Mouse (Mus musculus) neural tube, embryonic 13.5 days (tissue): Measurements from ENCODE around the gene Tenm3. TPM values are rescaled to one million over a fixed set of nuclear protein-coding genes. Genes with fewer than 3 reads are reported as not detected.
A peak's percentile ranks its signal among the peaks of the same experiment; 100 is the strongest.

ENCODE experiments used
- ATAC-seq: fragments of 200-750 bp; cut with Nextera tagmentation; 2 replicates; pipeline ENCODE4 v1.8.0; 2017; ENCODE audit warnings: low read depth, mild to moderate bottlenecking, moderate TSS enrichment, moderate library complexity
- H3K27ac ChIP-seq: fragments of 300-500 bp; sonication (generic); replicated peaks from 2 replicates; pipeline ENCODE4 v1.5.1; 2015; ENCODE audit warnings: moderate library complexity, mild to moderate bottlenecking, inconsistent platforms
- H3K27me3 ChIP-seq: fragments of 300-500 bp; sonication (generic); 2 replicates; pipeline ENCODE4 v1.6.1; 2015; ENCODE audit warnings: mild to moderate bottlenecking, inconsistent platforms
- H3K36me3 ChIP-seq: fragments of 300-500 bp; sonication (generic); 2 replicates; pipeline ENCODE4 v1.6.1; 2015; ENCODE audit warnings: mild to moderate bottlenecking, inconsistent platforms
- H3K4me1 ChIP-seq: fragments of 300-500 bp; sonication (generic); replicated peaks from 2 replicates; pipeline ENCODE4 v1.6.1; 2015; ENCODE audit warnings: inconsistent platforms
- H3K4me2 ChIP-seq: fragments of 300-500 bp; sonication (generic); 2 replicates; pipeline ENCODE4 v1.6.1; 2015; ENCODE audit warnings: inconsistent platforms, mild to moderate bottlenecking, moderate library complexity
- H3K4me3 ChIP-seq: fragments of 300-500 bp; sonication (generic); 2 replicates; pipeline ENCODE4 v1.5.1; 2015; ENCODE audit warnings: mild to moderate bottlenecking, inconsistent platforms
- H3K9ac ChIP-seq: fragments of 300-500 bp; sonication (generic); 2 replicates; pipeline ENCODE4 v1.6.1; 2015; ENCODE audit warnings: moderate library complexity, mild to moderate bottlenecking, inconsistent platforms
- H3K9me3 ChIP-seq: fragments of 300-500 bp; sonication (generic); 2 replicates; pipeline ENCODE4 v1.6.1; 2016; ENCODE audit warnings: inconsistent platforms
- WGBS: fragments of 180-500 bp; shearing (Covaris S2); methylation state at CpG from one replicate; pipeline ENCODE4 v1.1.7; 2015; 5-methylcytosine and 5-hydroxymethylcytosine counted together
- polyA plus RNA-seq: library from polyadenylated mRNA; unstranded; fragments of >200 nt; fragmentation: Nextera tagmentation; extraction: Ambion mirVana; gene quantifications from 2 replicates; pipeline ENCODE4 v1.2.1, GENCODE M21; 2015

Gene Tenm3
- polyA plus RNA-seq, 1 experiment from 2014 or later, result 40.7 TPM

- WGBS, result 36% methylated on average over 6 of the region's 6 CpGs
- no peaks in the 10 kb centered on the region for H3K9me3 ChIP-seq
- no peak overlapping the region for H3K4me3 ChIP-seq
- no peak overlapping the region for H3K9ac ChIP-seq
- H3K4me2 ChIP-seq, result no peak overlapping the region
- H3K27ac ChIP-seq, result no peak overlapping the region
- no peaks in the 10 kb centered on the region for H3K36me3 ChIP-seq
- H3K27me3 ChIP-seq, result no peaks in the 10 kb centered on the region
- H3K4me1 ChIP-seq, result peaks cover 1% of the 10 kb centered on the region; the same call in 1 of the 2 replicates
- no peak for ATAC-seq
Observed at GRCm38 (mm10) chr8:48527418-48527817, 316.3 kb downstream of the Tenm3 start.

GRCm38 (mm10) chr8:48522536-48523123 lies 321.1 kb downstream of the Tenm3 start:
- Histone ChIP-seq H3K4me3 (no peak overlapping the region), H3K27me3 (no peaks in the 10 kb centered on the region), H3K27ac (no peak overlapping the region), H3K9ac (no peak overlapping the region), H3K4me2 (no peak overlapping the region), H3K4me1 (peaks cover 10% of the 10 kb centered on the region; the same call in 1 of the 2 replicates), H3K36me3 (no peaks in the 10 kb centered on the region), H3K9me3 (no peaks in the 10 kb centered on the region)
- 93% methylated on average over 4 of the region's 4 CpGs for WGBS
- ATAC-seq, result peak; percentile 55

- peaks cover 15% of the 10 kb centered on the region for H3K4me1 ChIP-seq
- no peak overlapping the region for H3K9ac ChIP-seq
- H3K27ac ChIP-seq, result no peak overlapping the region
- H3K9me3 ChIP-seq, result no peaks in the 10 kb centered on the region
- H3K27me3 ChIP-seq, result no peaks in the 10 kb centered on the region
- H3K4me2 ChIP-seq, result no peak overlapping the region
- H3K4me3 ChIP-seq, result no peak overlapping the region
- no peaks in the 10 kb centered on the region for H3K36me3 ChIP-seq
- peak; percentile 61; the same call in 1 of the 2 replicates for ATAC-seq
- 61% methylated on average over 8 of the region's 8 CpGs for WGBS
Observed at GRCm38 (mm10) chr8:48522004-48522403, 321.7 kb downstream of the Tenm3 start.

- no peak overlapping the region for H3K9ac ChIP-seq
- H3K4me3 ChIP-seq, result no peak overlapping the region
- H3K4me2 ChIP-seq, result no peak overlapping the region
- no peak overlapping the region for H3K27ac ChIP-seq
- peaks cover 15% of the 10 kb centered on the region for H3K4me1 ChIP-seq
- H3K9me3 ChIP-seq, result no peaks in the 10 kb centered on the region
- no peak for ATAC-seq
- no peaks in the 10 kb centered on the region for H3K36me3 ChIP-seq
- no peaks in the 10 kb centered on the region for H3K27me3 ChIP-seq
Observed at GRCm38 (mm10) chr8:48517431-48517830, 326.3 kb downstream of the Tenm3 start.

GRCm38 (mm10) chr8:48514230-48514629 lies 329.5 kb downstream of the Tenm3 start:
- ATAC-seq, result no peak

GRCm38 (mm10) chr8:48513801-48514200 lies 329.9 kb downstream of the Tenm3 start:
- ATAC-seq, result no peak
- 95% methylated on average over 7 of the region's 7 CpGs for WGBS
- H3K4me1 ChIP-seq, result peaks cover 20% of the 10 kb centered on the region
- H3K4me3 ChIP-seq, result no peak overlapping the region
- H3K36me3 ChIP-seq, result no peaks in the 10 kb centered on the region
- H3K27ac ChIP-seq, result no peak overlapping the region
- no peaks in the 10 kb centered on the region for H3K9me3 ChIP-seq
- H3K27me3 ChIP-seq, result no peaks in the 10 kb centered on the region
- no peak overlapping the region for H3K4me2 ChIP-seq
- H3K9ac ChIP-seq, result no peak overlapping the region

More at GRCm38 (mm10) chr8:48514230-48514629, 329.5 kb downstream of the Tenm3 start:
- Histone ChIP-seq H3K9me3 (no peaks in the 10 kb centered on the region), H3K27me3 (no peaks in the 10 kb centered on the region), H3K27ac (no peak overlapping the region), H3K4me1 (peaks cover 16% of the 10 kb centered on the region), H3K9ac (no peak overlapping the region), H3K4me3 (no peak overlapping the region), H3K4me2 (no peak overlapping the region), H3K36me3 (no peaks in the 10 kb centered on the region)
- 82% methylated on average over 4 of the region's 4 CpGs for WGBS

- H3K27me3 ChIP-seq, result no peaks in the 10 kb centered on the region
- H3K27ac ChIP-seq, result peak overlapping the region; percentile 29; the same call in 1 of the 2 replicates
- H3K4me2 ChIP-seq, result no peak overlapping the region
- no peaks in the 10 kb centered on the region for H3K9me3 ChIP-seq
- H3K9ac ChIP-seq, result no peak overlapping the region
- no peak for ATAC-seq
- WGBS, result 86% methylated on average over 12 of the region's 12 CpGs
- H3K4me3 ChIP-seq, result no peak overlapping the region
- H3K36me3 ChIP-seq, result no peaks in the 10 kb centered on the region
- peaks cover 29% of the 10 kb centered on the region for H3K4me1 ChIP-seq
Observed at GRCm38 (mm10) chr8:48511546-48511945, 332.2 kb downstream of the Tenm3 start.

GRCm38 (mm10) chr8:48511137-48511536 lies 332.6 kb downstream of the Tenm3 start:
- WGBS, result 88% methylated on average over 14 of the region's 14 CpGs
- Histone ChIP-seq H3K4me3 (no peak overlapping the region), H3K4me1 (peaks cover 29% of the 10 kb centered on the region), H3K4me2 (no peak overlapping the region), H3K27ac (no peak overlapping the region), H3K9ac (no peak overlapping the region), H3K9me3 (no peaks in the 10 kb centered on the region), H3K27me3 (no peaks in the 10 kb centered on the region), H3K36me3 (no peaks in the 10 kb centered on the region)
- ATAC-seq, result no peak

- peak overlapping the region; percentile 66 for H3K9ac ChIP-seq
- 33% methylated on average over 29 of the region's 29 CpGs for WGBS
- peak; percentile 64 for ATAC-seq
Observed at GRCm38 (mm10) chr8:48508641-48509599, 334.8 kb downstream of the Tenm3 start.

GRCm38 (mm10) chr8:48507719-48508501 lies 335.8 kb downstream of the Tenm3 start:
- Histone ChIP-seq H3K27ac (peak overlapping the region; percentile 56; the same call in 1 of the 2 replicates), H3K4me3 (no peak overlapping the region), H3K36me3 (no peaks in the 10 kb centered on the region), H3K9ac (no peak overlapping the region), H3K4me2 (no peak overlapping the region), H3K27me3 (no peaks in the 10 kb centered on the region), H3K9me3 (no peaks in the 10 kb centered on the region), H3K4me1 (peaks cover 37% of the 10 kb centered on the region)
- peak; percentile 47 for ATAC-seq
- 66% methylated on average over 10 of the region's 10 CpGs for WGBS

More at GRCm38 (mm10) chr8:48508641-48509599, 334.8 kb downstream of the Tenm3 start:
- Histone ChIP-seq H3K27ac (peak overlapping the region; percentile 83), H3K27me3 (no peaks in the 10 kb centered on the region), H3K9me3 (no peaks in the 10 kb centered on the region), H3K4me2 (peak overlapping the region; percentile 60), H3K36me3 (no peaks in the 10 kb centered on the region), H3K4me1 (peaks cover 34% of the 10 kb centered on the region), H3K4me3 (peak overlapping the region; percentile 32)

GRCm38 (mm10) chr8:48492491-48492890 lies 351.3 kb downstream of the Tenm3 start:
- Histone ChIP-seq H3K36me3 (no peaks in the 10 kb centered on the region), H3K9me3 (no peaks in the 10 kb centered on the region), H3K4me2 (no peak overlapping the region), H3K9ac (no peak overlapping the region), H3K27ac (no peak overlapping the region), H3K4me1 (peaks cover 31% of the 10 kb centered on the region), H3K27me3 (no peaks in the 10 kb centered on the region), H3K4me3 (no peak overlapping the region)
- ATAC-seq, result no peak
- 80% methylated on average over 5 of the region's 5 CpGs for WGBS
